Mouse (Mus musculus) hindbrain, embryonic 11.5 days (tissue): ENCODE data around the gene Hmgb1. TPM values are rescaled to one million over a fixed set of nuclear protein-coding genes. Genes with fewer than 3 reads are reported as not detected.
"Not testable (repeated sequence)": the region's sequence is repeated elsewhere in the genome, so short reads cannot be mapped to it uniquely, and the experiment has no call there.

Experiments used
- ATAC-seq: fragments of 200-750 bp; cut with Nextera tagmentation; 2 replicates; pipeline ENCODE4 v1.8.0; 2017; ENCODE audit warnings: mild to moderate bottlenecking, moderate TSS enrichment, moderate library complexity; ENCODE audit not compliant: low FRiP score
- DNase-seq: peaks from one replicate; pipeline ENCODE4 v3.0.0-alpha.2; 2015; ENCODE audit warnings: low spot score
- H3K27ac ChIP-seq: fragments of 300-500 bp; sonication (generic); 2 replicates; pipeline ENCODE4 v1.5.1; 2014; ENCODE audit warnings: mild to moderate bottlenecking, low read depth, low read length
- H3K27me3 ChIP-seq: fragments of 300-500 bp; sonication (generic); 2 replicates; pipeline ENCODE4 v1.6.1; 2014; ENCODE audit warnings: mild to moderate bottlenecking, low read length, moderate library complexity, mixed read lengths; ENCODE audit not compliant: control insufficient read depth, insufficient read depth
- H3K36me3 ChIP-seq: fragments of 300-500 bp; sonication (generic); 2 replicates; pipeline ENCODE4 v1.6.1; 2014; ENCODE audit warnings: mild to moderate bottlenecking, low read length, moderate library complexity, mixed read lengths; ENCODE audit not compliant: control insufficient read depth, insufficient read depth
- H3K4me1 ChIP-seq: fragments of 300-500 bp; sonication (generic); replicated peaks from 2 replicates; pipeline ENCODE4 v1.6.1; 2014; ENCODE audit warnings: low read length, mixed read lengths; ENCODE audit not compliant: control insufficient read depth, insufficient read depth
- H3K4me2 ChIP-seq: fragments of 300-500 bp; sonication (generic); replicated peaks from 2 replicates; pipeline ENCODE4 v1.6.1; 2014; ENCODE audit warnings: mild to moderate bottlenecking, low read depth, low read length
- H3K4me3 ChIP-seq: fragments of 300-500 bp; sonication (generic); 2 replicates; pipeline ENCODE4 v1.5.1; 2014; ENCODE audit warnings: low read depth, low read length
- H3K9ac ChIP-seq: fragments of 300-500 bp; sonication (generic); 2 replicates; pipeline ENCODE4 v1.6.1; 2014; ENCODE audit warnings: low read depth, low read length
- H3K9me3 ChIP-seq: fragments of 300-500 bp; sonication (generic); 2 replicates; pipeline ENCODE4 v1.6.1; 2016; ENCODE audit warnings: low read length; ENCODE audit not compliant: control insufficient read depth
- WGBS: fragments of 180-500 bp; shearing (Covaris S2); extraction: QIAGEN DNeasy Blood & Tissue Kit; methylation state at CpG from one replicate; pipeline ENCODE4 v1.1.7; 2014; 5-methylcytosine and 5-hydroxymethylcytosine counted together
- polyA plus RNA-seq: library from polyadenylated mRNA; unstranded; fragments of >200 nt; fragmentation: Nextera tagmentation; extraction: Ambion mirVana; gene quantifications from 2 replicates; pipeline ENCODE4 v1.2.1, GENCODE M21; 2014

The Hmgb1 gene
- polyA plus RNA-seq, 1 experiment from 2014 or later: 1,649 TPM

DNA sequence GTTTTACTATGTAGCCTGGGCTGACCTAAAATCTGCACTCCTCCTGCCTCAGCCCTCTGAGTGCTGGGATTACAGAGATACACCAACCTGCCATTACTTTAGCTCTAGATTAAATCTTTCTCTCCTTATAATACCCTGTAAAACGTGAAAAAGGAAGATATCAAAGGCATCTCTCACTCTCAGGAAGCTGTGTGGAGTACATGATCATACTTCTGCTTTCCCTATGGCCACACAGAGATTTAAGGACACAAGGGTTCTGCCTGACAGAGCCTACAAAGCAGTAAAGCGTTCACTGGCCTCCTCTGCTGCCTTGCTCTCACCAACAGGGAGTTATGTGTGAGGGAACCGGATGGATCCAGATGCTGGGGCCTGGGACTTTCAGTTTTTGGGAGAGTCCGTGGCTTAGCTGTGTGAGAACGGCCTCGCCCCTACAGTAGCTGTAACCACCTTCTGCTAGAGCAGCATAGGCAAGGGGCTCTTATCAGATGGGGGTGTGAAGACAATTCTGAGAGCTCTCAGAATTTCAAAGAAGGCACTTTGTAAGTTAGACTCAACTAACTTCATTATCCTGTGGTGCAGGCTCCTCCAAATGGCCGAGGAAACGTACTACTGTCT lies 36.8 kb downstream of the Hmgb1 start:
- H3K9ac ChIP-seq: no peak overlapping the region
- no peaks in the 10 kb centered on the region for H3K36me3 ChIP-seq
- H3K27ac ChIP-seq: no peak overlapping the region
- H3K9me3 ChIP-seq: no peaks in the 10 kb centered on the region
- no peak overlapping the region for H3K4me3 ChIP-seq
- H3K27me3 ChIP-seq: no peaks in the 10 kb centered on the region
- no peaks in the 10 kb centered on the region for H3K4me1 ChIP-seq
- no peak overlapping the region for H3K4me2 ChIP-seq
- ATAC-seq (no peak), DNase-seq (no peak)
- 81% methylated on average over 8 of the region's 8 CpGs for WGBS

DNA sequence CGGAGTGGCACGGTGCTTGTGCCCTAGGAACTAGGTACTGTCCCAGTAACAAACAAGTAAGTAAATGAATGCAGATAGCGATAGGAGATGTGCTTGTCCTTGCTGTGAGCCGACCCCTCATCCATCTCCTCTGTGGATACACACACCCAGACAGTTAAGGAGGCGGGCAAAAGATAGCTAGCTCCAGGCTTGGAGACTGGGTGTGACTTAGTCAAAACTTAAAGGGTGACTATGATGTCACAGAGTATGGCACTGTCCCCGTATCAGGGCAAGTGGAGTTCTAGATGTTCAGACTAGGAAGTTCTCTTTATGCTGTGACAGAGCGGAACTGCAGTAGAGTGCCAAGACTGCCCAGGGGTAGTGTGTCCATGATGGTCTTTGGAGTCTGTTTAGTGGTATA lies 37.6 kb downstream of the Hmgb1 start:
- 92% methylated on average over 7 of the region's 7 CpGs for WGBS
- Histone ChIP-seq H3K4me2 (no peak overlapping the region), H3K4me1 (no peaks in the 10 kb centered on the region), H3K9ac (no peak overlapping the region), H3K27ac (no peak overlapping the region), H3K9me3 (no peaks in the 10 kb centered on the region), H3K36me3 (no peaks in the 10 kb centered on the region), H3K4me3 (no peak overlapping the region), H3K27me3 (no peaks in the 10 kb centered on the region)
- DNase-seq (no peak), ATAC-seq (no peak)

DNA sequence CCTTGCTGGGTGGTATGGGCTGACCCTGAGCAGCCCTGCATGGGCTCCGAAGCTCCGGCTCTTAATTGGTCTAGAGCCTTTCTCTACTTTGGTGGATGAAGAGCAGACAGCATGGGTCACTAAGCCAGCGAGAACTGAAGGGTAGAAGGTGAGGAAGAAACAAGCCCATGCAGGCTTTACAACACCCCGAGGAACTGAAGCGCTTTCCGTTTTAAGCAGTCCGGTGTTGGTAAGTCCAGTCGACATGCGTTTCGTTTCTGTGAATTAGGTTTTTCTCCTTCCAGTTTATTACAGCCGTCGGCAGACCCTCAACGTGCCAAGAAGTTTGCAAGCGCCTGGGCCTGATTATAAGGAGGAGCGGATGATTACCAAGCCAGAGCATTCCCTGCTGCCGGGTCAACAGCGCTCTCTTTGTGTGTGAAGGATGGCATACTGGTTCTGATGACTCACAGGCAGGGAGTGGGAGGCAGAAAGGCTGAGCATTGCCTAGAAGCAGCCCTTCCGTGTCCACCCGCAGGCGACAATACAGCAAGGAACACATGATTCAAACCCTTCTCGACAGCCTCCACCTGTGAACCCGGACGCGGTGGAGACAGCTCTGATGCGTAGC lies 40.4 kb downstream of the Hmgb1 start:
- Histone ChIP-seq H3K4me3 (no peak overlapping the region), H3K27ac (no peak overlapping the region), H3K4me1 (no peaks in the 10 kb centered on the region), H3K9me3 (no peaks in the 10 kb centered on the region), H3K27me3 (no peaks in the 10 kb centered on the region), H3K4me2 (no peak overlapping the region), H3K9ac (no peak overlapping the region), H3K36me3 (no peaks in the 10 kb centered on the region)
- ATAC-seq (no peak), DNase-seq (no peak)
- 80% methylated on average over 25 of the region's 25 CpGs for WGBS

DNA sequence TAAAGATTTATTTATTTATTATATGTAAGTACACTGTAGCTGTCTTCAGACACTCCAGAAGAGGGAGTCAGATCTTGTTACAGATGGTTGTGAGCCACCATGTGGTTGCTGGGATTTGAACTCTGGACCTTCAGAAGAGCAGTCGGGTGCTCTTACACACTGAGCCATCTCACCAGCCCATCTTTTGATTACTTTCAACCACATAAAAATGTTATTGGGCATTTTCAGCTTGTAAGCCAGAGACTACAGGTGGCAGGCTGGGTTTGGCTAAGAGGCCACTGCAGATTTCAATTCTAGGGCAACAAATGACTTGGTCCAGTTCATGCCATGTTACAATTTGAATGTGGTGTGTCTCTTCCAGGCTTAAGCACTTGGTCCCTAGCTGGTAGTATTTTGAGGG lies 43.1 kb downstream of the Hmgb1 start:
- not testable (repeated sequence) for H3K9ac ChIP-seq, H3K4me1 ChIP-seq, H3K4me3 ChIP-seq, DNase-seq, ATAC-seq, H3K36me3 ChIP-seq, H3K27me3 ChIP-seq, H3K9me3 ChIP-seq, H3K4me2 ChIP-seq, H3K27ac ChIP-seq
- 94% methylated on average over 1 of the region's 1 CpGs for WGBS

DNA sequence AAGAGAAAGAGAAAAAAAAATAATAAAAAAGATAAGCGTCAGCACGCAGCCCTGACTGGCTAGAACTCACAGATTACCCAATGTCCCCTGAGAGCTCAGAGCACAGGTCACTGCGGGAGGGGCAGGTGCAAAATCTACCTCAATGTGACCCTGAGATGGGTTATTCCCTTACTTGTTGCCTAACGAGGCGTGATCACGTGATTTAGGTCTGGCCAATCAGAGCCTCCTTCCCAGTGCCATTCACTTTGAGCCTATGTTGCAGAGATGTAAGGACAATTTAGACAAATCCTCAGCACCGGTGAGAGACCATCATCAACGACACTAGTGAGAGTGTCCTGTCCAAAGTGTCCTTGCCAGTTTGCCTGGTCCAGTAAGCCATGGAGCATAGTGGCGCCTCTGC lies 44.0 kb downstream of the Hmgb1 start:
- Histone ChIP-seq H3K27me3 (no peaks in the 10 kb centered on the region), H3K4me3 (no peak overlapping the region), H3K27ac (no peak overlapping the region), H3K4me2 (no peak overlapping the region), H3K36me3 (no peaks in the 10 kb centered on the region), H3K4me1 (no peaks in the 10 kb centered on the region), H3K9ac (no peak overlapping the region), H3K9me3 (no peaks in the 10 kb centered on the region)
- WGBS: 61% methylated on average over 9 of the region's 9 CpGs
- ATAC-seq (no peak), DNase-seq (no peak)

DNA sequence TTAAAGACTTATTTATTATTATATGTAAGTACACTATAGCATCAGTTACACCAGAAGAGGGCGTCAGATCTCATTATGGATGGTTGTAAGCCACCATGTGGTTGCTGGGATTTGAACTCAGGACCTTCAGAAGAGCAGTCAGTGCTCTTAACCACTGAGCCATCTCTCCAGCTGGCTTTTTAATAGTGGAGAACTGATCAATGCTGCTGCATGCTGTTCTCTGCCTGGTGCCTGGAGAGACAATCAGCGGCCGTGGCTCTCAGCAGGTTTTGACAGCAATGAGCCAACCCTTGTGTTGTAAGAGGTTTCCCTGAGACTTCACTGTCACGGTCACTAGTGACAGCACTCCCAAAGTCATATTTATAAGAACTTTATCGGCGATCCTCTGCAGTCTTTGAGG lies 46.2 kb downstream of the Hmgb1 start:
- WGBS: 87% methylated on average over 6 of the region's 6 CpGs
- DNase-seq, H3K4me2 ChIP-seq, ATAC-seq, H3K9ac ChIP-seq, H3K4me1 ChIP-seq, H3K9me3 ChIP-seq, H3K4me3 ChIP-seq, H3K27me3 ChIP-seq, H3K36me3 ChIP-seq, H3K27ac ChIP-seq: not testable (repeated sequence)

DNA sequence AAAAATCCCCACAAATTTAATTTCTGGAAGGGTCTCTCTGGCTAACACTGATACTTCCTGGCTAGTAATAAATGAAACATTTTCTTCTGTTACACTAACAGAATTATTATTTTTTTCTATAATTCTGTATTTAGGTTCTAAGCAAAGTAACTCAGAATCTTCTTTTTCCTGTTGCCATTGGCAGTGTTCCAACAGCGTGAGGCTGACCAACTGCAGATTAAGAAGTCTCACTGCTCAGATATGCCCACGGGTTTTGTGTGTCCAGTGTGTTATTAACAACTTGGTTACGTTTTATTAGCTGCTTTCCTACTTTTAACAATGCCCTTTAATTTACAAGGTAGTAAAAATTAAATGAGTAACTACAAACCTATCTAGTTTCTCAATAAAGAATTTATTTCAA lies 46.8 kb downstream of the Hmgb1 start:
- Histone ChIP-seq H3K36me3 (no peaks in the 10 kb centered on the region), H3K4me1 (no peaks in the 10 kb centered on the region), H3K9me3 (no peaks in the 10 kb centered on the region), H3K4me2 (no peak overlapping the region), H3K27ac (no peak overlapping the region), H3K27me3 (no peaks in the 10 kb centered on the region), H3K9ac (no peak overlapping the region), H3K4me3 (no peak overlapping the region)
- ATAC-seq (no peak), DNase-seq (no peak)
- WGBS: 85% methylated on average over 3 of the region's 3 CpGs

DNA sequence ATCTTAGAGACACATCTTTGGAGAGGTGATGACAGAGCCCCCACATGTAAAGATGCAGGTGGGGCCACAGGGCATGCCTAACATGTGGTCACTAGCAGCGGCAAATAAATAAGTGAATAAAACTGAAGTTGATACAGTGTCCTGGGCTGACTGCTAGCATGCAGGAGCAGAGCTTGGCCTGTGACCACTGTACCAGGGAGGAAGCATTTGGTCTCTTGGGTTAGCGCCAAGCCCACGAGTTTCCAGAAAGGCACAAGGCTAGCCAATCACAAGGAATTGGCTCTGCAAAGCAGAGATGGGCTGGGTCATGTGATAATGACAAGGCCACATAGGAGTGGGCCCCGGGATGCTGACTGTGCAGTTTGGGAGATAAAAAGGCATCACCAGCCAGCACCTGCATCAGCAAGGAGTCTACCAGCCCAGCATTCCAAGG lies 47.3 kb downstream of the Hmgb1 start:
- WGBS: 87% methylated on average over 4 of the region's 4 CpGs
- H3K27me3 ChIP-seq: no peaks in the 10 kb centered on the region
- no peak overlapping the region for H3K4me2 ChIP-seq
- ATAC-seq (no peak), DNase-seq (no peak)
- H3K4me3 ChIP-seq: no peak overlapping the region
- H3K36me3 ChIP-seq: no peaks in the 10 kb centered on the region
- no peak overlapping the region for H3K9ac ChIP-seq
- H3K27ac ChIP-seq: no peak overlapping the region
- no peaks in the 10 kb centered on the region for H3K4me1 ChIP-seq
- no peaks in the 10 kb centered on the region for H3K9me3 ChIP-seq
